Mouse (Mus musculus) heart, postnatal 0 days (tissue): ENCODE results near the gene Usp5. TPM values are rescaled to one million over a fixed set of nuclear protein-coding genes. Genes with fewer than 3 reads are reported as not detected.

Source experiments
- ATAC-seq: fragments of 200-750 bp; cut with Nextera tagmentation; 2 replicates; pipeline ENCODE4 v1.8.0; 2017; ENCODE audit warnings: low read depth, moderate number of reproducible peaks, moderate library complexity; ENCODE audit not compliant: insufficient read depth
- DNase-seq: peaks from one replicate; pipeline ENCODE4 v3.0.0-alpha.2; 2016; ENCODE audit warnings: low spot score
- H3K27ac ChIP-seq: fragments of 300-500 bp; sonication (generic); 2 replicates; pipeline ENCODE4 v1.5.1; 2014; ENCODE audit warnings: low read depth, mild to moderate bottlenecking
- H3K27me3 ChIP-seq: fragments of 300-500 bp; sonication (generic); 2 replicates; pipeline ENCODE4 v1.6.1; 2014; ENCODE audit warnings: low read length, mixed read lengths; ENCODE audit not compliant: control insufficient read depth, insufficient read depth
- H3K36me3 ChIP-seq: fragments of 300-500 bp; sonication (generic); replicated peaks from 2 replicates; pipeline ENCODE4 v1.6.1; 2014; ENCODE audit warnings: low read length, mixed read lengths; ENCODE audit not compliant: control insufficient read depth, insufficient read depth
- H3K4me1 ChIP-seq: fragments of 300-500 bp; sonication (generic); 2 replicates; pipeline ENCODE4 v1.6.1; 2014; ENCODE audit warnings: antibody characterized with exemption; ENCODE audit not compliant: control insufficient read depth, insufficient read depth
- H3K4me2 ChIP-seq: fragments of 300-500 bp; sonication (generic); 2 replicates; pipeline ENCODE4 v1.6.1; 2014; ENCODE audit warnings: low read depth, mild to moderate bottlenecking, low read length, moderate library complexity
- H3K4me3 ChIP-seq: fragments of 300-500 bp; sonication (generic); 2 replicates; pipeline ENCODE4 v1.5.1; 2014; ENCODE audit warnings: low read depth, low read length
- H3K9ac ChIP-seq: fragments of 300-500 bp; sonication (generic); replicated peaks from 2 replicates; pipeline ENCODE4 v1.6.1; 2014; ENCODE audit warnings: low read depth, low read length, mixed read lengths
- H3K9me3 ChIP-seq: fragments of 300-500 bp; sonication (generic); replicated peaks from 2 replicates; pipeline ENCODE4 v1.6.1; 2016; ENCODE audit warnings: low read length; ENCODE audit not compliant: control insufficient read depth
- CTCF ChIP-seq: IDR thresholded peaks from 2 replicates; pipeline ENCODE4 v1.5.1; 2016; ENCODE audit warnings: antibody characterized with exemption, control low read depth, low read depth
- EP300 ChIP-seq: IDR thresholded peaks from 2 replicates; pipeline ENCODE4 v1.6.1; 2016; ENCODE audit warnings: antibody characterized with exemption, low read depth
- WGBS: fragments of 180-500 bp; shearing (Covaris S2); extraction: QIAGEN DNeasy Blood & Tissue Kit; methylation state at CpG from one replicate; pipeline ENCODE4 v1.1.7; 2014; 5-methylcytosine and 5-hydroxymethylcytosine counted together
- polyA plus RNA-seq: library from polyadenylated mRNA; unstranded; fragments of >200 nt; fragmentation: Nextera tagmentation; extraction: Ambion mirVana; gene quantifications from 2 replicates; pipeline ENCODE4 v1.2.1, GENCODE M21; 2015
- total RNA-seq: library from RNA; depleted of rRNA; stranded (reverse); fragments of >200 nt; gene quantifications from 2 replicates; pipeline ENCODE4 v1.2.3, GENCODE M21; 2014; ENCODE audit warnings: low replicate concordance

The Usp5 gene
- total and polyA plus RNA-seq, 2 experiments from 2014 or later: 73.5 to 92.2 TPM

DNA sequence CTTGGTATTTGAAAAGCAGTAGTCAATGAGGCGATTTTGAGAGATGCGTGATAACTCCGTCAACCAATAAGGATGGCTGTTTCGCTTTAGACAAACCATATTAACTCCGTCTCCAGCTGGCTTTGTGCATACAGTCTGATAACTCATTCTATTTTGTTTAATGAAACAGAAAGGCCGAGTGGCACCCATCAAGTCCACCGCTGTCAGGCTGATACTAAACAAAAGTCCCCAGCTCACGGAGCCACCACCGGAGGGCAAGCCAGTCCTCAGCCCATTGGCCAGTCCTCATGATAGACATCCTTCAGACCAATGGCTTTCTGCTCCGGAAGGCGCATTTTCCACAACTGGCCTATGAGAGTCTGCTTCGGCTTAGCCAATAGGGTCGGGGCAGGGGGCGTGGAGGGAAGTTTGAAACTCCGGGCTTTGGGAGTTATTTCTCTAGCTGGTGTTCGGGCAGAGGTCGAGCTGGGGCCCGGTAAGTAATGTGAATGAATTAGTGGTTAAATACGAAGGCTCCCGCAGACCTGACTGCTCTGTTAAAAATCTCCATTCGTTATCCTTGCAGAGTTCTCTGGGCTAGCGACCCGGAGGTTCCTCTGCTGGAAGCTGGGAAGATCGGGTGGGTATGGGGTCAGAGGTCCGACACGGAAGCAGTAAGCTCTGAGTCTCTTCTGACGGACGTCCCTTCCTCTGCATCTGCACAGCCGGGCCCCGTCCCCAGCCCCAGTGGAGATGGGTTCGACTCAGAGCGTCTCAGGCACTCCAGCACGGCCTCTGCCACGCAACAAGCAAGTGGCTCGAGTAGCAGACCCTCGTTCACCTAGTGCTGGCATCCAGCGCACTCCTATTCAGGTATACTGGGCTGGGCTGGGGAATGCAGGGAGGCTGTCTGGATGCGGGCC, 766 bp upstream of the Usp5 start:
- DNase-seq: peak; percentile 98
- Histone ChIP-seq H3K9ac (peak overlapping the region; percentile 73), H3K36me3 (peaks cover 42% of the 10 kb centered on the region), H3K4me2 (peak overlapping the region; percentile 92), H3K4me3 (peak overlapping the region; percentile 72), H3K9me3 (no peaks in the 10 kb centered on the region), H3K27ac (peak overlapping the region; percentile 96), H3K4me1 (peaks cover 18% of the 10 kb centered on the region), H3K27me3 (no peaks in the 10 kb centered on the region)
- ATAC-seq: peak; percentile 81
- WGBS: under 1% methylated on average over 38 of the region's 38 CpGs
- peak; percentile 33; the same call in 1 of the 2 replicates for TF ChIP-seq EP300
- TF ChIP-seq CTCF: no peak

DNA sequence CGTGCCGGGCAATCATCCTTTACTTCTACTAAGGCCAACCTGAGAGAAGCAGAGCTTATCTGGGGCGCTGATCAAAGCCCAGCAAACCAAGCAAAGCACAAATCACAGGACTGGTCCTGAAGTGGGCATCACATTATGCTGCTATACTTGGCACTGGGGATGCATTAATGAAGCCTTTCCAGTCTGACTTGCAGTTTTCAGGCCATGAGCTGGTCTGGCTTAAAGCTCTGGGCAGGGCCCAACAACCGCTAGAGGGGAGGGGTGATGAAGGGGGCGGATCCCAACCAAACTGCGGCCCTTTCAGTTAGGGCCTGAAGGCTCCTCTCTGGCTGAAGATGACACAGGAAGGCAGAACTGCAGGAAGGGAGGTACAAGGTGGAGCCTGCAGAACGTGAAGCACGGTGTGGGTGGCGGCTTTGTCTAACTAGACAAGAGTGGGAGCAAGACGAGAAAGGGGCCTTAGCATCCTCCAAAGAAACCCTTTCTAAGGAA, 1.1 kb downstream of the Usp5 start:
- WGBS: 22% methylated on average over 10 of the region's 10 CpGs

DNA sequence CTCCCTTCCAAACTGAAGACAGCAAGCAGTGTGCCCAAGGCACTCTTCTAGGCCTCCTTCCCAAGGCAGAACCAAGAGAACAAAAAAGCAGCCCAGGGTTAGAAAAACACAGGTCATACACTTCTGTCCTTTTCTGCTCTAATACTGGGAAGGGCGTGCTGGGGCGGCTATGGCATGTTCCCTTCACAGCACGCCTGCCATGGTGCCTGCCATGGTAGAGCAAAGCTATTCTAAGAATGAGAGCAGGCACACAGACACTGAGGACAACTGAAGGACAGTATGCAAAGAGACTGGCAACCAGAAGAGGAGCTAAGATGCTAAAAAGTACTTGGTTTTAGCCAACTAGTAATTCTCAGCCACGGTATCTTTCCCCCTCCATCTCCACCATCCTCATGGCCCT, 7.2 kb downstream of the Usp5 start:
- WGBS: 61% methylated on average over 4 of the region's 4 CpGs

More for the DNA sequence above, 1.1 kb downstream of the Usp5 start:
- ATAC-seq: no peak
- Histone ChIP-seq H3K36me3 (peaks cover 51% of the 10 kb centered on the region), H3K9ac (peak overlapping the region; percentile 46), H3K4me2 (peak overlapping the region; percentile 87), H3K4me1 (peaks cover 18% of the 10 kb centered on the region), H3K9me3 (no peaks in the 10 kb centered on the region), H3K27ac (no peak overlapping the region), H3K27me3 (no peaks in the 10 kb centered on the region), H3K4me3 (peak overlapping the region; percentile 72)
- no peak for TF ChIP-seq EP300
- no peak; the same call in 1 of the 2 replicates for TF ChIP-seq CTCF
- peak; percentile 25 for DNase-seq

DNA sequence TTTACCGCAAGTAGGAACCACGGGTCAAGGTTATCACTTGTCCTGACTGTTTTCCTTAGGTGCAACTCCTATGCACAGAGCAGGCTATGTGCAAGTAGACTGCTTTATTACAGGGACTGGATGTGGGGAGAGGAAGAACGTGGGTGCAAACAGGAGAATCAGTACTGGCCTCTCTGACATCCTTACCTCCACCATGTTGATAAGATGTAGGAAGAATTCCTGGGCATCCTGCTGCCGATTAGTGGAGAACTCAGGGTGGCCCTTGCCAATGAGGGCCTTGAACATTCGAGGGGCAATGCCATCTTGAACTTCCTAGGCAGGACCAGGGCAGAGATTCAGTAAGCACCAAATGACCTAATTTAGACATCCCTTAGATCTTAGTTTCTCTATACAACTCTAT, 8.4 kb downstream of the Usp5 start:
- ATAC-seq (no peak), DNase-seq (no peak)
- 87% methylated on average over 5 of the region's 5 CpGs for WGBS
- Histone ChIP-seq H3K4me2 (no peak overlapping the region), H3K4me1 (no peaks in the 10 kb centered on the region), H3K4me3 (no peak overlapping the region), H3K9me3 (no peaks in the 10 kb centered on the region), H3K27me3 (no peaks in the 10 kb centered on the region), H3K36me3 (peaks cover 100% of the 10 kb centered on the region), H3K9ac (no peak overlapping the region), H3K27ac (no peak overlapping the region)
- no peak for TF ChIP-seq EP300
- TF ChIP-seq CTCF: no peak

More for the DNA sequence above, 7.2 kb downstream of the Usp5 start:
- ATAC-seq: peak; percentile 62
- TF ChIP-seq EP300 (no peak), CTCF (no peak)
- peak; percentile 19 for DNase-seq
- H3K9ac ChIP-seq: no peak overlapping the region
- H3K27ac ChIP-seq: peak overlapping the region; percentile 48
- peaks cover 93% of the 10 kb centered on the region for H3K36me3 ChIP-seq
- no peaks in the 10 kb centered on the region for H3K9me3 ChIP-seq
- no peaks in the 10 kb centered on the region for H3K4me1 ChIP-seq
- no peak overlapping the region for H3K4me2 ChIP-seq
- no peak overlapping the region for H3K4me3 ChIP-seq
- H3K27me3 ChIP-seq: no peaks in the 10 kb centered on the region

DNA sequence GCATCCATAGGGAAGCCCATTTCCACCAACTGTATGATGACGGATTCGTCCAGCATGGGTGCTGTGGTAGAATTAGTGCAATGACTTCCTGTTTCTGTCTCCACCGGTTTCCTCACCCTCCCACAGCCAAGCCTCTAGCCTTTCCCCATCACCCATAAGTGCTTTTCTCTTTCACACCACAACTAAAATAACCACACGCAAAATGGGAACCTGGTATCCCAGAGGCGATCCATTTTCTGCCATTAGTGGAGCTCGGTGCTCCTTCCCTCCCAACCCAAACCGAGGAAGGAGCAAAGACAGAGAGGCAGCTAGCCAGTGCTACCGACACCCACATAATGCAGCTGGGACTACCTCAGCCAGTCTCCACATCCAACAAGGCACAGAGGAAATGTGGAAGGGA, 11.3 kb downstream of the Usp5 start:
- WGBS: 82% methylated on average over 8 of the region's 8 CpGs
- TF ChIP-seq EP300: no peak
- TF ChIP-seq CTCF: no peak
- H3K9me3 ChIP-seq: no peaks in the 10 kb centered on the region
- H3K4me2 ChIP-seq: no peak overlapping the region
- DNase-seq: no peak
- H3K4me1 ChIP-seq: 0 out of 2 replicates have a peak, but pooled peaks cover 6% of the 10 kb centered on the region
- no peak overlapping the region for H3K4me3 ChIP-seq
- no peak for ATAC-seq
- H3K36me3 ChIP-seq: peaks cover 79% of the 10 kb centered on the region
- no peaks in the 10 kb centered on the region for H3K27me3 ChIP-seq
- no peak overlapping the region for H3K9ac ChIP-seq
- no peak overlapping the region for H3K27ac ChIP-seq
